Mouse (Mus musculus): ENCODE data around the gene Olfr844. TPM values are rescaled to one million over a fixed set of nuclear protein-coding genes. Genes with fewer than 3 reads are reported as not detected.

Gene Olfr844
- not detected for polyA plus RNA-seq (2012; fragmentation: generic; extraction: Trizol)

- Histone ChIP-seq H3K79me2 (ENCODE audit: control insufficient read depth, insufficient read depth) (no peaks in the 10 kb centered on the region), H3K4me2 (ENCODE audit: low read depth) (no peak within 1 kb of the TSS), H3K4me3 (no peak within 1 kb of the TSS), H3K27me3 (ENCODE audit: control insufficient read depth, insufficient read depth, insufficient read length) (no peaks in the 10 kb centered on the region), H3K36me3 (ENCODE audit: control insufficient read depth, insufficient read depth) (no peaks in the 10 kb centered on the region), H3ac (ENCODE audit: control insufficient read depth, insufficient read length) (no peak within 1 kb of the TSS)
- TF ChIP-seq USF1 (IDR thresholded peaks at IDR 0.05; ENCODE audit: low read depth) (no peak), SRF (IDR thresholded peaks at IDR 0.05; ENCODE audit: control insufficient read depth, insufficient read length, low read depth) (no peak), REST (IDR thresholded peaks at IDR 0.05; ENCODE audit: insufficient read depth, insufficient read length) (no peak), E2F4 (IDR thresholded peaks at IDR 0.05; ENCODE audit: insufficient read depth) (no peak), TCF12 (IDR thresholded peaks at IDR 0.05; ENCODE audit: insufficient read depth, poor library complexity, severe bottlenecking) (no peak), POLR2AphosphoS2 (IDR thresholded peaks at IDR 0.05; ENCODE audit: insufficient read length, low read depth) (no peak), CEBPB (IDR thresholded peaks at IDR 0.05; ENCODE audit: insufficient read depth, poor library complexity, severe bottlenecking) (no peak), MYOD1 (IDR thresholded peaks at IDR 0.05; ENCODE audit: control insufficient read depth in 1 of 3, insufficient read length in 2 of 3, low read depth in 2 of 3) (no peak), POLR2A (IDR thresholded peaks at IDR 0.05; ENCODE audit: insufficient read length, low read depth) (no peak), MYOG (IDR thresholded peaks at IDR 0.05; ENCODE audit: control insufficient read depth in 1 of 3, insufficient read depth in 1 of 3, insufficient read length in 2 of 3, low read depth in 2 of 3) (no peak), TCF3 (IDR thresholded peaks at IDR 0.05; ENCODE audit: insufficient read length, low read depth) (no peak), MAX (IDR thresholded peaks at IDR 0.05; ENCODE audit: low read depth) (no peak)
Observed at GRCm38 (mm10) chr9:19316047-19316446, at the start of gene Olfr844. Gene Olfr844, plus strand, starts transcription at chr9:19316347.

- no peak for TF ChIP-seq E2F4 (IDR thresholded peaks at IDR 0.05; ENCODE audit: insufficient read depth)
- TF ChIP-seq POLR2AphosphoS2 (IDR thresholded peaks at IDR 0.05; ENCODE audit: insufficient read length, low read depth) = no peak
- TF ChIP-seq MYOG (IDR thresholded peaks at IDR 0.05; ENCODE audit: control insufficient read depth in 1 of 3, insufficient read depth in 1 of 3, insufficient read length in 2 of 3, low read depth in 2 of 3) = no peak
- no peak for TF ChIP-seq TCF3 (IDR thresholded peaks at IDR 0.05; ENCODE audit: insufficient read length, low read depth)
- TF ChIP-seq TCF12 (IDR thresholded peaks at IDR 0.05; ENCODE audit: insufficient read depth, poor library complexity, severe bottlenecking) = no peak
- no peak for TF ChIP-seq MYOD1 (IDR thresholded peaks at IDR 0.05; ENCODE audit: control insufficient read depth in 1 of 3, insufficient read length in 2 of 3, low read depth in 2 of 3)
- no peak for TF ChIP-seq REST (IDR thresholded peaks at IDR 0.05; ENCODE audit: insufficient read depth, insufficient read length)
- Histone ChIP-seq H3K27me3 (ENCODE audit: control insufficient read depth, insufficient read depth, insufficient read length) (no peaks in the 10 kb centered on the region), H3K4me3 (no peak within 1 kb of the TSS), H3K4me2 (ENCODE audit: low read depth) (no peak within 1 kb of the TSS), H3ac (ENCODE audit: control insufficient read depth, insufficient read length) (no peak within 1 kb of the TSS), H3K79me2 (ENCODE audit: control insufficient read depth, insufficient read depth) (no peaks in the 10 kb centered on the region), H3K36me3 (ENCODE audit: control insufficient read depth, insufficient read depth) (no peaks in the 10 kb centered on the region)
Observed at GRCm38 (mm10) chr9:19336157-19336556, 20.0 kb downstream of the Olfr844 start, which contains the start of gene Olfr845. Gene Olfr845, plus strand, starts transcription at chr9:19336457.

- H3K27me3 ChIP-seq (ENCODE audit: control insufficient read depth, insufficient read depth, insufficient read length) = no peaks in the 10 kb centered on the region
- no peaks in the 10 kb centered on the region for H3K79me2 ChIP-seq (ENCODE audit: control insufficient read depth, insufficient read depth)
- no peak within 1 kb of the TSS for H3K4me3 ChIP-seq
- H3K36me3 ChIP-seq (ENCODE audit: control insufficient read depth, insufficient read depth) = no peaks in the 10 kb centered on the region
- TF ChIP-seq SRF (IDR thresholded peaks at IDR 0.05; ENCODE audit: control insufficient read depth, insufficient read length, low read depth) = no peak
- TF ChIP-seq MAX (IDR thresholded peaks at IDR 0.05; ENCODE audit: low read depth) = no peak
- no peak for TF ChIP-seq POLR2AphosphoS2 (IDR thresholded peaks at IDR 0.05; ENCODE audit: insufficient read length, low read depth)
- TF ChIP-seq E2F4 (IDR thresholded peaks at IDR 0.05; ENCODE audit: insufficient read depth) = no peak
- no peak for TF ChIP-seq MYOG (IDR thresholded peaks at IDR 0.05; ENCODE audit: control insufficient read depth in 1 of 3, insufficient read depth in 1 of 3, insufficient read length in 2 of 3, low read depth in 2 of 3)
- H3ac ChIP-seq (ENCODE audit: control insufficient read depth, insufficient read length) = no peak within 1 kb of the TSS
- H3K4me2 ChIP-seq (ENCODE audit: low read depth) = no peak within 1 kb of the TSS
Observed at GRCm38 (mm10) chr9:19363905-19364304, 47.8 kb downstream of the Olfr844 start, which contains the start of gene Olfr846. Gene Olfr846, minus strand, starts transcription at chr9:19364005.

Other genes starting within 250 kb of the Olfr844 start
- not detected for gene Olfr836, start 196.0 kb upstream of the Olfr844 start, polyA plus RNA-seq (2012; fragmentation: generic; extraction: Trizol)
- not detected for gene Olfr837, start 180.0 kb upstream of the Olfr844 start, polyA plus RNA-seq (2012; fragmentation: generic; extraction: Trizol)
- gene Olfr839-ps1, start 139.0 kb upstream of the Olfr844 start, polyA plus RNA-seq (2012; fragmentation: generic; extraction: Trizol) = not detected
- not detected for gene Olfr843, start 64.4 kb upstream of the Olfr844 start, polyA plus RNA-seq (2012; fragmentation: generic; extraction: Trizol)
- gene Olfr845, start 20.1 kb downstream of the Olfr844 start, polyA plus RNA-seq (2012; fragmentation: generic; extraction: Trizol) = not detected
- not detected for gene Olfr846, start 47.7 kb downstream of the Olfr844 start, polyA plus RNA-seq (2012; fragmentation: generic; extraction: Trizol)
- gene Olfr847, start 62.3 kb downstream of the Olfr844 start, polyA plus RNA-seq (2012; fragmentation: generic; extraction: Trizol) = 0.02 TPM
- not detected for gene Olfr849, start 123.9 kb downstream of the Olfr844 start, polyA plus RNA-seq (2012; fragmentation: generic; extraction: Trizol)
- gene Olfr850, start 161.9 kb downstream of the Olfr844 start, polyA plus RNA-seq (2012; fragmentation: generic; extraction: Trizol) = not detected
- gene Olfr851, start 176.9 kb downstream of the Olfr844 start, polyA plus RNA-seq (2012; fragmentation: generic; extraction: Trizol) = not detected
- gene Olfr853, start 224.7 kb downstream of the Olfr844 start, polyA plus RNA-seq (2012; fragmentation: generic; extraction: Trizol) = not detected